Mouse (Mus musculus): ENCODE measurements at regions not wholly inside any gene's neighbourhood (a gene's known extent, or its start where the extent isn't known, plus 50 kb on each side); places are given as distances from the start of the nearest gene placed in this dataset.

- WGBS, result 10% methylated on average over 12 of the region's 12 CpGs
- Histone ChIP-seq H3K9ac (replicated peaks; ENCODE audit: low read depth, low read length) (no peak overlapping the region), H3K36me3 (ENCODE audit: control insufficient read depth, insufficient read depth, low read length) (no peaks in the 10 kb centered on the region), H3K27me3 (ENCODE audit: control insufficient read depth, insufficient read depth, low read length) (0 out of 2 replicates have a peak, but pooled peaks cover 3% of the 10 kb centered on the region), H3K9me3 (ENCODE audit: control insufficient read depth, low read depth, low read length) (no peaks in the 10 kb centered on the region), H3K4me3 (ENCODE audit: low read depth, low read length) (no peak overlapping the region), H3K4me2 (replicated peaks; ENCODE audit: low read depth, low read length) (no peak overlapping the region), H3K27ac (ENCODE audit: low read length) (no peak overlapping the region), H3K4me1 (ENCODE audit: control insufficient read depth, insufficient read depth, low read length) (no peaks in the 10 kb centered on the region)
- ATAC-seq (ENCODE audit: insufficient number of reproducible peaks, insufficient read depth, low FRiP score, low read depth), result no peak
These were observed 278.9 kb upstream of the 4930535I16Rik start for GRCm38 (mm10) chr4:124196711-124197110.

GRCm38 (mm10) chr4:124193059-124193721 is 275.4 kb upstream of the 4930535I16Rik start:
- H3K27ac ChIP-seq (ENCODE audit: low read length), result no peak overlapping the region
- no peaks in the 10 kb centered on the region for H3K27me3 ChIP-seq (ENCODE audit: control insufficient read depth, insufficient read depth, low read length)
- ATAC-seq (ENCODE audit: insufficient number of reproducible peaks, insufficient read depth, low FRiP score, low read depth), result no peak
- H3K36me3 ChIP-seq (ENCODE audit: control insufficient read depth, insufficient read depth, low read length), result no peaks in the 10 kb centered on the region
- WGBS, result 81% methylated on average over 15 of the region's 15 CpGs
- H3K9me3 ChIP-seq (ENCODE audit: control insufficient read depth, low read depth, low read length), result no peaks in the 10 kb centered on the region
- no peak overlapping the region for H3K9ac ChIP-seq (replicated peaks; ENCODE audit: low read depth, low read length)
- H3K4me3 ChIP-seq (ENCODE audit: low read depth, low read length), result no peak overlapping the region
- no peak overlapping the region for H3K4me2 ChIP-seq (replicated peaks; ENCODE audit: low read depth, low read length)
- no peaks in the 10 kb centered on the region for H3K4me1 ChIP-seq (ENCODE audit: control insufficient read depth, insufficient read depth, low read length)

- Histone ChIP-seq H3K4me1 (ENCODE audit: control insufficient read depth, insufficient read depth, low read length) (no peaks in the 10 kb centered on the region), H3K4me2 (replicated peaks; ENCODE audit: low read depth, low read length) (no peak overlapping the region), H3K27me3 (ENCODE audit: control insufficient read depth, insufficient read depth, low read length) (no peaks in the 10 kb centered on the region), H3K4me3 (ENCODE audit: low read depth, low read length) (no peak overlapping the region), H3K9ac (replicated peaks; ENCODE audit: low read depth, low read length) (no peak overlapping the region), H3K36me3 (ENCODE audit: control insufficient read depth, insufficient read depth, low read length) (no peaks in the 10 kb centered on the region), H3K27ac (ENCODE audit: low read length) (no peak overlapping the region), H3K9me3 (ENCODE audit: control insufficient read depth, low read depth, low read length) (no peaks in the 10 kb centered on the region)
- 77% methylated on average over 4 of the region's 4 CpGs for WGBS
- no peak for ATAC-seq (ENCODE audit: insufficient number of reproducible peaks, insufficient read depth, low FRiP score, low read depth)
These were observed 273.0 kb upstream of the 4930535I16Rik start for GRCm38 (mm10) chr4:124190775-124191174.

GRCm38 (mm10) chr4:124189993-124190385 is 272.2 kb upstream of the 4930535I16Rik start:
- Histone ChIP-seq H3K4me3 (ENCODE audit: low read depth, low read length) (no peak overlapping the region), H3K4me1 (ENCODE audit: control insufficient read depth, insufficient read depth, low read length) (no peaks in the 10 kb centered on the region), H3K9me3 (ENCODE audit: control insufficient read depth, low read depth, low read length) (no peaks in the 10 kb centered on the region), H3K9ac (replicated peaks; ENCODE audit: low read depth, low read length) (no peak overlapping the region), H3K36me3 (ENCODE audit: control insufficient read depth, insufficient read depth, low read length) (no peaks in the 10 kb centered on the region), H3K4me2 (replicated peaks; ENCODE audit: low read depth, low read length) (no peak overlapping the region), H3K27me3 (ENCODE audit: control insufficient read depth, insufficient read depth, low read length) (0 out of 2 replicates have a peak, but pooled peaks cover 2% of the 10 kb centered on the region), H3K27ac (ENCODE audit: low read length) (no peak overlapping the region)
- no peak for ATAC-seq (ENCODE audit: insufficient number of reproducible peaks, insufficient read depth, low FRiP score, low read depth)
- 61% methylated on average over 13 of the region's 13 CpGs for WGBS

- no peaks in the 10 kb centered on the region for H3K9me3 ChIP-seq (ENCODE audit: control insufficient read depth, low read depth, low read length)
- no peak overlapping the region for H3K27ac ChIP-seq (ENCODE audit: low read length)
- 11% methylated on average over 24 of the region's 24 CpGs for WGBS
- H3K4me1 ChIP-seq (ENCODE audit: control insufficient read depth, insufficient read depth, low read length), result no peaks in the 10 kb centered on the region
- peak; percentile 49; the same call in 1 of the 2 replicates for ATAC-seq (ENCODE audit: insufficient number of reproducible peaks, insufficient read depth, low FRiP score, low read depth)
- no peaks in the 10 kb centered on the region for H3K36me3 ChIP-seq (ENCODE audit: control insufficient read depth, insufficient read depth, low read length)
- H3K9ac ChIP-seq (replicated peaks; ENCODE audit: low read depth, low read length), result no peak overlapping the region
- H3K27me3 ChIP-seq (ENCODE audit: control insufficient read depth, insufficient read depth, low read length), result 0 out of 2 replicates have a peak, but pooled peaks cover 2% of the 10 kb centered on the region
- no peak overlapping the region for H3K4me2 ChIP-seq (replicated peaks; ENCODE audit: low read depth, low read length)
- no peak overlapping the region for H3K4me3 ChIP-seq (ENCODE audit: low read depth, low read length)
These were observed 271.6 kb upstream of the 4930535I16Rik start for GRCm38 (mm10) chr4:124189352-124189992.

- H3K27me3 ChIP-seq (ENCODE audit: control insufficient read depth, insufficient read depth, low read length), result 0 out of 2 replicates have a peak, but pooled peaks cover 2% of the 10 kb centered on the region
- H3K9me3 ChIP-seq (ENCODE audit: control insufficient read depth, low read depth, low read length), result no peaks in the 10 kb centered on the region
- H3K4me1 ChIP-seq (ENCODE audit: control insufficient read depth, insufficient read depth, low read length), result no peaks in the 10 kb centered on the region
- no peak overlapping the region for H3K4me2 ChIP-seq (replicated peaks; ENCODE audit: low read depth, low read length)
- no peak overlapping the region for H3K4me3 ChIP-seq (ENCODE audit: low read depth, low read length)
- no peak for ATAC-seq (ENCODE audit: insufficient number of reproducible peaks, insufficient read depth, low FRiP score, low read depth)
- H3K36me3 ChIP-seq (ENCODE audit: control insufficient read depth, insufficient read depth, low read length), result no peaks in the 10 kb centered on the region
- H3K27ac ChIP-seq (ENCODE audit: low read length), result no peak overlapping the region
- 75% methylated on average over 4 of the region's 4 CpGs for WGBS
- no peak overlapping the region for H3K9ac ChIP-seq (replicated peaks; ENCODE audit: low read depth, low read length)
These were observed 269.3 kb upstream of the 4930535I16Rik start for GRCm38 (mm10) chr4:124187108-124187507.

- Histone ChIP-seq H3K9me3 (ENCODE audit: control insufficient read depth, low read depth, low read length) (no peaks in the 10 kb centered on the region), H3K27ac (ENCODE audit: low read length) (no peak overlapping the region), H3K4me2 (replicated peaks; ENCODE audit: low read depth, low read length) (no peak overlapping the region), H3K36me3 (ENCODE audit: control insufficient read depth, insufficient read depth, low read length) (no peaks in the 10 kb centered on the region), H3K27me3 (ENCODE audit: control insufficient read depth, insufficient read depth, low read length) (peaks cover 25% of the 10 kb centered on the region), H3K9ac (replicated peaks; ENCODE audit: low read depth, low read length) (no peak overlapping the region), H3K4me3 (ENCODE audit: low read depth, low read length) (no peak overlapping the region), H3K4me1 (ENCODE audit: control insufficient read depth, insufficient read depth, low read length) (peaks cover 3% of the 10 kb centered on the region; the same call in 1 of the 2 replicates)
- no peak for ATAC-seq (ENCODE audit: insufficient number of reproducible peaks, insufficient read depth, low FRiP score, low read depth)
- WGBS, result 81% methylated on average over 4 of the region's 4 CpGs
These were observed 263.5 kb upstream of the 4930535I16Rik start for GRCm38 (mm10) chr4:124181335-124181734.

GRCm38 (mm10) chr4:124178401-124179018 is 260.7 kb upstream of the 4930535I16Rik start:
- peak overlapping the region; percentile 44; the same call in 1 of the 2 replicates for H3K27ac ChIP-seq (ENCODE audit: low read length)
- peak overlapping the region; percentile 69 for H3K4me2 ChIP-seq (replicated peaks; ENCODE audit: low read depth, low read length)
- ATAC-seq (ENCODE audit: insufficient number of reproducible peaks, insufficient read depth, low FRiP score, low read depth), result 0 out of 2 replicates have a peak, but pooled peaks have one; percentile 46
- no peak overlapping the region; the same call in 1 of the 2 replicates for H3K9ac ChIP-seq (replicated peaks; ENCODE audit: low read depth, low read length)
- H3K36me3 ChIP-seq (ENCODE audit: control insufficient read depth, insufficient read depth, low read length), result no peaks in the 10 kb centered on the region
- under 1% methylated on average over 50 of the region's 50 CpGs for WGBS
- peaks cover 3% of the 10 kb centered on the region; the same call in 1 of the 2 replicates for H3K4me1 ChIP-seq (ENCODE audit: control insufficient read depth, insufficient read depth, low read length)
- H3K9me3 ChIP-seq (ENCODE audit: control insufficient read depth, low read depth, low read length), result no peaks in the 10 kb centered on the region
- H3K27me3 ChIP-seq (ENCODE audit: control insufficient read depth, insufficient read depth, low read length), result peaks cover 22% of the 10 kb centered on the region
- H3K4me3 ChIP-seq (ENCODE audit: low read depth, low read length), result peak overlapping the region; percentile 34

Measured in stomach, embryonic 14.5 days (tissue).